Mouse (Mus musculus) lung, postnatal 0 days (tissue): ENCODE data around the gene Hectd4.

Experiments used
- CTCF ChIP-seq: IDR thresholded peaks from 2 replicates; pipeline ENCODE4 v1.5.1; 2016; ENCODE audit warnings: antibody characterized with exemption, mild to moderate bottlenecking
- EP300 ChIP-seq: IDR thresholded peaks from 2 replicates; pipeline ENCODE4 v1.6.1; 2016; ENCODE audit warnings: antibody characterized with exemption, mild to moderate bottlenecking, control low read depth

DNA sequence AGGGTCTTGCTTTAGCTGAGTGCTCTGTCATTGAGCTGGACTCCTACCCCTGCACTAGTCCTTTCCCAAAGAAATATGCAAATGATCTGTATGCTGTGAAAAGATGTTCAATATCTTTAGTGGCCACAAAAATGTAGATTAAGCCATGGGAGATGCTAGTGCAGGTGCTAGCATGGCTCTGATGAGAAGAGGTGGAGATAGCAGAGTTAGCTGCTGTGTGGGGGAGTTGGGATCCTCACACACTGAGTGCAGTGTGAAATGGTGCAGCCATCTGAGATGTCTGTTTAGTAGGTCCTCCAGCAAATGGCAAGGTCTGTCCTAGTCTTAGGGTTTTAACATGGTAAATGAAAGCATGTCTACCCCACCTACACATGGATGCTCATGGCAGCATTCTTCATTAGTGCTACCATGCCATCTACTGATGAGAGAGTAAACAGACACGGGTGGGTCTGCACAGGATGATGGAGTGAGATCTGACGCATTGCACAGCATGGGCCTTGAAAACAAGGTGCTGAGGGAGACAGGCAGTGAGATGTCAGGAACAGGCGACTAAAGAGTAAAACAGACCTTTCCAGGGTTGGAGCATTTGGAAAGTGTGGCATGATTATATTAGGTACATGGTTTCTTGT lies 28.9 kb downstream of the Hectd4 start:
- TF ChIP-seq CTCF (no peak), EP300 (no peak)
